Mouse (Mus musculus): ENCODE results near the gene Cenpv.

GRCm38 (mm10) chr11:62509571-62509970 lies 29.5 kb downstream of the Cenpv start:
- no peak for TF ChIP-seq CTCF (IDR thresholded peaks at IDR 0.05; ENCODE audit: borderline replicate concordance, insufficient read depth, low read depth, low read length)
- TF ChIP-seq POLR2A (IDR thresholded peaks at IDR 0.05; ENCODE audit: borderline replicate concordance, insufficient read depth, low read length): no peak

Data from cerebellum, adult 2 months (tissue).